Mouse (Mus musculus) stomach, embryonic 15.5 days (tissue): ENCODE measurements at regions not wholly inside any gene's neighbourhood (a gene's known extent, or its start where the extent isn't known, plus 50 kb on each side); places are given as distances from the start of the nearest gene placed in this dataset.

Experiments used
- ATAC-seq: fragments of 200-750 bp; cut with Nextera tagmentation; 2 replicates; pipeline ENCODE4 v1.8.0; 2017; ENCODE audit warnings: low read depth, moderate number of reproducible peaks, moderate TSS enrichment; ENCODE audit not compliant: insufficient read depth, low FRiP score
- H3K27ac ChIP-seq: fragments of 300-500 bp; sonication (generic); 2 replicates; pipeline ENCODE4 v1.5.1; 2015; ENCODE audit warnings: mild to moderate bottlenecking, inconsistent platforms
- H3K27me3 ChIP-seq: fragments of 300-500 bp; sonication (generic); replicated peaks from 2 replicates; pipeline ENCODE4 v1.6.1; 2015; ENCODE audit warnings: inconsistent platforms
- H3K36me3 ChIP-seq: fragments of 300-500 bp; sonication (generic); 2 replicates; pipeline ENCODE4 v1.6.1; 2015; ENCODE audit warnings: inconsistent platforms
- H3K4me1 ChIP-seq: fragments of 300-500 bp; sonication (generic); 2 replicates; pipeline ENCODE4 v1.6.1; 2015; ENCODE audit warnings: inconsistent platforms
- H3K4me2 ChIP-seq: fragments of 300-500 bp; sonication (generic); 2 replicates; pipeline ENCODE4 v1.6.1; 2015; ENCODE audit warnings: mild to moderate bottlenecking, inconsistent platforms
- H3K4me3 ChIP-seq: fragments of 300-500 bp; sonication (generic); replicated peaks from 2 replicates; pipeline ENCODE4 v1.5.1; 2015; ENCODE audit warnings: inconsistent platforms
- H3K9ac ChIP-seq: fragments of 300-500 bp; sonication (generic); 2 replicates; pipeline ENCODE4 v1.6.1; 2015; ENCODE audit warnings: inconsistent platforms
- H3K9me3 ChIP-seq: fragments of 300-500 bp; sonication (generic); 2 replicates; pipeline ENCODE4 v1.6.1; 2016; ENCODE audit warnings: inconsistent platforms
- WGBS: fragments of 180-500 bp; shearing (Covaris S2); methylation state at CpG from one replicate; pipeline ENCODE4 v1.1.7; 2015; 5-methylcytosine and 5-hydroxymethylcytosine counted together

DNA sequence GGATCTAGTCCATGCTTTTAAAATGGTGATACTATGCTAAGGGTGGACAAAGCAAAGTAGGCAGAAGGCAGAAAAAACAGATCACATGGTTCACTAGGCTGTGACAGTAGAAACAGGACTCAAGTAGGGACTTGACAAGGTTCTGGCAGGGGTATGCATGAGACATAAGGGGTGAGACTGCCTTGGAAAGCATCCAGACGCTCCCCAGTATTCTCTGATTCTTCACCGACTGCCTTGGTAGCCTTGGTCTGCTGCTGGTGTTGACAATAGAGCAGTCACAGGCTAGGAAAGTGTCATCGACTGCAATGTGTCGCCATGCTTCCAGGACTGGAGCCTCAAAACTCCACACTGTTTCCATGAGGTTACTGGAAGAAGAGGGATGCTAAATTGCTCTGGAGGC lies 278.1 kb upstream of the Impad1 start:
- Histone ChIP-seq H3K4me3 (no peak overlapping the region), H3K36me3 (no peaks in the 10 kb centered on the region), H3K9ac (no peak overlapping the region), H3K27me3 (no peaks in the 10 kb centered on the region), H3K4me2 (no peak overlapping the region), H3K9me3 (no peaks in the 10 kb centered on the region), H3K27ac (no peak overlapping the region), H3K4me1 (no peaks in the 10 kb centered on the region)
- no peak for ATAC-seq
- 86% methylated on average over 4 of the region's 4 CpGs for WGBS

DNA sequence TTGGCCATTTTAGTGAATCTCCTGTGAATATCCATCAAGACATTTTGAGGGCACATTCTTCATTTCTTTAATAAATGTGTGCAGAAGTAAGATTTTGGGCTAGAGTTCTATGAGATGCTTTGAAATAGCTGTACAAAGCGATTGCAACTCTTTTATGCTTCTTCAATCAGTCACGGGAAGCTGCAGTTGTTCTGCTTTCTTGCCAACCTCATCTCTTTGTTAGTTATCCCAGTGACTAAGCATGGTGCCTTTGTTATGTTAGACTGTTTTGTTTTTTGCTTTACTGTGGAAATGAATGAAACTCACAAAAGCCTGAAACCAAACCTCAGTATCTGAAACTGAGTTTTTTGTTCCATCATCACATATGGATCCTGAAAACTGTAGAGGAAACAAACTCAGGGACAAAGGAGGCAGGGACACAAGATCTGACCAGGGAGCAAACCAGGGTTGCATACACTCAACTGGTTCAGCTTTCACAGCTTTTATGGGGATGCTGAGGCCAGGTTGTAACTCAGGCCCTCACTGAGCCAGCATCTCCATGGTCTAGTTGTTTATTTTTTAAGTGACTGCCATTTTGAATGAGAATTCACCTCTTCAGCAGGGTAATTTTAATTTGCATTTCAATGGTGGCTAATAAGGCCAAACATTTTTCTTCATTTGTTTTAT lies 266.3 kb upstream of the Impad1 start:
- H3K9me3 ChIP-seq: no peaks in the 10 kb centered on the region
- H3K9ac ChIP-seq: no peak overlapping the region
- no peak for ATAC-seq
- H3K27ac ChIP-seq: no peak overlapping the region
- H3K27me3 ChIP-seq: no peaks in the 10 kb centered on the region
- WGBS: 77% methylated on average over 2 of the region's 2 CpGs
- no peaks in the 10 kb centered on the region for H3K36me3 ChIP-seq
- no peak overlapping the region for H3K4me2 ChIP-seq
- H3K4me3 ChIP-seq: no peak overlapping the region
- H3K4me1 ChIP-seq: no peaks in the 10 kb centered on the region

DNA sequence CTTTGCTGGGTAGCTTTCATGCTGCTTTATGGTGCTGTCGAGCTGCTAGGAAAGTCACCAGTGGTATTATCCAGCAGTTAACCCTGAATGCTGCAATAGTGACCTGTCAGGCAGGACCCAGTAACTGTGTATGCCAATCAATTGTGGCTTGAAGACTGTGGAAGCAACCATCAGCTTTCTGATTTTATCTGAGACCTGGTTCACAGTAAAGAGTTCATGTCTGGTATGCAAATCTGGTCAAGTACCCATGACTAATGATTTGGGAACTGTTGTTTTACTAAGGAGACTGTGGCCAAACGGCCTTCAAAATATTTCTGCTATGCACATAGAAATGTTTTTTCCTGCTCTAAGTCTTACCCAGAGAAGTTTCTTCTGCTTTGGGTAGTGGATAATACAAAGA lies 236.8 kb upstream of the Impad1 start:
- Histone ChIP-seq H3K27ac (no peak overlapping the region), H3K9ac (no peak overlapping the region), H3K4me1 (no peaks in the 10 kb centered on the region), H3K36me3 (no peaks in the 10 kb centered on the region), H3K4me3 (no peak overlapping the region), H3K27me3 (no peaks in the 10 kb centered on the region), H3K9me3 (no peaks in the 10 kb centered on the region), H3K4me2 (no peak overlapping the region)
- 41% methylated on average over 2 of the region's 2 CpGs for WGBS
- ATAC-seq: no peak

DNA sequence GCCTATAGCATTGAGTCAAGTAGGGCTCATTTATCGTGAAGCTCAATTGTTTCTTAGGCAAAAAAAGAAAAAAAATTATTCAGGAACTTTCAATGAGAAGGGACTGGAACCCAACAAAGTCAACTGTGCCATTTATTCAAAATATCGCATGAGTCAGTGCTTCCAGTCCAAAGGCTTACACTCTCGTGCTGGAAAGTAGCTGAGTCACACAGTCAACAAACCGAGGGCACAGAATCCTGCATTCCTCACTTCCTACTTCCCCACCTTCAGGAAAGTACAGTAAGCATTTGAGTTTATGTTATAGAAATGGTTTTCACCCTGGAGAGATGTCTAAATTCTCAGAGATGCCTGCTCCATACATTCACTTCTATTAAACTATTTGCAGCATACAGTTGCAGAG lies 194.3 kb upstream of the Impad1 start:
- Histone ChIP-seq H3K4me2 (no peak overlapping the region), H3K27ac (no peak overlapping the region), H3K9ac (no peak overlapping the region), H3K27me3 (no peaks in the 10 kb centered on the region), H3K4me3 (no peak overlapping the region), H3K9me3 (no peaks in the 10 kb centered on the region), H3K4me1 (no peaks in the 10 kb centered on the region), H3K36me3 (no peaks in the 10 kb centered on the region)
- 53% methylated on average over 4 of the region's 4 CpGs for WGBS
- 0 out of 2 replicates have a peak, but pooled peaks have one; percentile 50 for ATAC-seq

DNA sequence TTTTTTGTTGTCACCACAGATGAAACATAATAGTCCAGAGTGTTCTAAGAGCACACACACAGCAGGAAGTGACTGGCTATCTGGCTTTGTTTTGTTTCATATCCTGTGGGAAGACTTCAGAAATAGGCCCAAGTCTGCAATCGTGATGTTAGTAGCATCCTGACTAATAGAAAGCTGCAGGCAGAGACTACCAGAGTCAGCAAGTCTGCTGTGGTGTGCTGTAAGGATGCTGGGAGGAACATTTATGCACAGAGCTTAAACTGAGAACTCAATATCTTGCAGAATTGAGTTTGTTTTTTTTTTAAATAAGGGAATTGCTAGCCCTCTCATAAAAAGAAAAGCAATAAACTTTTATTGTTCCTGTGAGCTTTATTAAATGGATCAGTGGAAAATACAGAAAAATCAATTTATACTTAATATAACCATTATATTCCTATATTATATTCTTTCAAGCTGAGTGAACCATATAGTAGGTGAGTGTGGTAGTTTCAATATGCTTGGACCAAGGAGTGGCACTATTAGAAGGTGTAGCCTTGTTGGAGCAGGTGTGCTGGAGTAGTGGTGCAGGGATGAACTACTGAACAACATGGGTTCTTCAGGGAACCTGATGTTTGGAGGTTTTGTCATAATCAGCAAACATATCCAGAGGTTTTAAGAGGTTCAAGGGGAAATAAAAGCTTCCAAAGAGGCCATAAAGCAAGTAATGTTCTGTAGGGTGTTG lies 190.5 kb upstream of the Impad1 start:
- Histone ChIP-seq H3K4me2 (no peak overlapping the region), H3K9me3 (no peaks in the 10 kb centered on the region), H3K4me1 (no peaks in the 10 kb centered on the region), H3K4me3 (no peak overlapping the region), H3K9ac (no peak overlapping the region), H3K27ac (no peak overlapping the region), H3K27me3 (no peaks in the 10 kb centered on the region), H3K36me3 (no peaks in the 10 kb centered on the region)
- ATAC-seq: no peak
- 60% methylated on average over 1 of the region's 1 CpGs for WGBS

DNA sequence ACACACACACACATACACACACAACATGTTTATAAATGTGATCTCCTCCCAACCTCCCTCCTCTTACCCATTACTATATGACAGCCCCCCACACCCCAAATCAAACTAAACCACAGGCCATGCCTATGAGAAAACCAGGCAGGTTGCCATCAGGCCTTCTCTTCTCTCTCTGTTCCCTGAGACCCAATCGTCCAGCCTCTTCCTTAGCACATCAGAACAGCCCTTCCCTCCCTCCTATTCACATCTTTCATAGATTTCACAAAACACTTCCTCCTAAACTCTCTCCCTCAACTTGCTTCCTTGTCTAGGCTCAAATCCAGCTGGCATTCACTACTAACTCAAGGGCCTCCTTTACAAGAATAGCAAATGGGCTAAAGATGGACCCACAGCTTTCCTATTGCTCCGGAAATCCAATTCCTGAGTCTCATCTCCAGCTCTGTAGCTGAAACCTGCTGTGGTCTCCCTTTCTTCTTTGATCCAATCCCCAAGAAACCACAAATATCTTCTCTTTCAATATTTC lies 178.7 kb upstream of the Impad1 start:
- Histone ChIP-seq H3K27me3 (no peaks in the 10 kb centered on the region), H3K9me3 (no peaks in the 10 kb centered on the region), H3K4me1 (no peaks in the 10 kb centered on the region), H3K9ac (no peak overlapping the region), H3K4me2 (no peak overlapping the region), H3K36me3 (no peaks in the 10 kb centered on the region), H3K4me3 (no peak overlapping the region), H3K27ac (no peak overlapping the region)
- 55% methylated on average over 2 of the region's 2 CpGs for WGBS
- no peak for ATAC-seq

DNA sequence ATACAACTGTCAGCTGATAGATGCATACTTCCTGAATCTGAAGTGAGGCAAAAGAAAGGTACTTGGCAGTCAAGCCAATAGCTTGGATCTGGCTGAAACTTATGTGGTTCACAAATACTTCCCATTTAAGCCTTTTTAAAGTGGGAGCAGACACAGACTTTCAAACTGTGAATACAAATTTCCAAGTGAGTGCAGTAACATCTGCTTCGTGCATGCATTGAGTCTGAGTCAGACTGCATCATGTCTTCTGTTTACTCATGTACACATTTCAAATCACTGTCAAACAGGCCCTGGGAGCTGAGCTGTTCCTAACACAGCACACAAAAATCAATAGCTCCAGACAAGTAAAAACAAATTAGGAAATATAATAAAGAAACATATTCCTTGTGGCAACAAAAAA lies 155.8 kb upstream of the Impad1 start:
- Histone ChIP-seq H3K9ac (no peak overlapping the region), H3K4me1 (no peaks in the 10 kb centered on the region), H3K4me3 (no peak overlapping the region), H3K27ac (no peak overlapping the region), H3K36me3 (no peaks in the 10 kb centered on the region), H3K4me2 (no peak overlapping the region), H3K27me3 (no peaks in the 10 kb centered on the region), H3K9me3 (no peaks in the 10 kb centered on the region)
- no peak for ATAC-seq
- 25% methylated on average over 1 of the region's 1 CpGs for WGBS

DNA sequence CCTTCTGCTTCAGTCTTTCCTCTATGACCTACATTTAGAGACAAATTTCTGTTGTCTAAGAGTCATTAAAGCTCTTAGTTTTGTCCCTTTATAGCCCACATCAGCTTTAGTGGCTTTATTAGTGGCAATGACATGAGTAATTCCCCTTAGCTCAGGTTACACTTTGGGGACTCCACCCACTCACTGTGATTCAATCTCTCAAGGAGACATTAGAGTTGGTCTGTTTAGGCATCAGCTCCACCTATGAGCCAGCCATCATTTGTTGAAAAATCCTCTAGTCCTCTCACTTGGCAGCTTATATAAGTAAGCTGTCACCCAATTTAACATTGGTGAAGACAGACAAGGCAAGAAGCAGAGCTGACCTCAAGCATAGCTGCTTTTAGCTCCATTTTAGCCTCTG lies 151.3 kb upstream of the Impad1 start:
- no peak overlapping the region for H3K9ac ChIP-seq
- no peak for ATAC-seq
- H3K4me2 ChIP-seq: no peak overlapping the region
- H3K27ac ChIP-seq: no peak overlapping the region
- no peaks in the 10 kb centered on the region for H3K36me3 ChIP-seq
- H3K9me3 ChIP-seq: no peaks in the 10 kb centered on the region
- no peak overlapping the region for H3K4me3 ChIP-seq
- H3K27me3 ChIP-seq: no peaks in the 10 kb centered on the region
- no peaks in the 10 kb centered on the region for H3K4me1 ChIP-seq

DNA sequence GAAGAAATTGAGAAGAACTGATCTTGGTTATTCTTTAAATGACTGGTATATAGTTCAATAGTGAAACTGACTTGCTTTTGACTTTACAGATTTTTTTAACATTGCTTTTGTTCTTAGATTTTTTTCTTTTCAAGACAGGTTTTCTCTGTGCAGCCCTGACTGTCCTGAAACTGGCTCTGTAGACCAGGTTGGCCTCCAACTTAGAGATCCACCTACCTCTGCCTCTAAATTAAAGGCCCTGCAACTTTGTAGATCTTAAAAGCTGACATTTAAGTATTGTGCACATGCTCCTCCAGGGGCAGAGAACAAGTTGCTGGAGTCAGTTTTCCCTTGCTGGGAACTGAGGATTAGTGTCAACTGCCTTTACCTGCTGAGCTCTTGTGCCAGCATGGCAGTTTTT lies 132.6 kb upstream of the Impad1 start:
- H3K27me3 ChIP-seq: no peaks in the 10 kb centered on the region
- no peak overlapping the region for H3K4me2 ChIP-seq
- H3K36me3 ChIP-seq: no peaks in the 10 kb centered on the region
- no peak overlapping the region for H3K4me3 ChIP-seq
- H3K9ac ChIP-seq: no peak overlapping the region
- no peaks in the 10 kb centered on the region for H3K9me3 ChIP-seq
- ATAC-seq: no peak
- H3K4me1 ChIP-seq: no peaks in the 10 kb centered on the region
- H3K27ac ChIP-seq: no peak overlapping the region

DNA sequence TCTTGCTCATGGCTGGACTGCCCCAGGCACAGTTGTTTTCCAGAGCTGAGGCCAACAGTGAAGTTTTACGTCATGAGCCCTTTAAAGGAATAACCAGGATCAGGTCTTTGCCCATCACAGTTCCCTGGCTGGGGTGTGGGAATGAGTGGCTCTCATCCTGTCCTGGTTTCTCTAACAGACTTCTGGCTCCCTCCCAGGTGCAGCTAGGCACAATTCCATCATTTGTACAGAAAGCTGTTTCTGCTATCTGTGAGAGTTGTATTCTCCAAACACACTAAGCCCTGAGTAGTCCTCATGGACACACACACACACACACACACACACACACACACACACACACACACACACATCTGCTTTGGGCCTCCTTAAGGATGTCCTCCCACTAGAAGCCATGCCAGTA lies 127.1 kb upstream of the Impad1 start:
- no peaks in the 10 kb centered on the region for H3K27me3 ChIP-seq
- H3K4me3 ChIP-seq: no peak overlapping the region
- no peaks in the 10 kb centered on the region for H3K4me1 ChIP-seq
- 90% methylated on average over 1 of the region's 1 CpGs for WGBS
- H3K9me3 ChIP-seq: no peaks in the 10 kb centered on the region
- H3K9ac ChIP-seq: no peak overlapping the region
- no peaks in the 10 kb centered on the region for H3K36me3 ChIP-seq
- no peak overlapping the region for H3K4me2 ChIP-seq
- ATAC-seq: no peak
- H3K27ac ChIP-seq: no peak overlapping the region

DNA sequence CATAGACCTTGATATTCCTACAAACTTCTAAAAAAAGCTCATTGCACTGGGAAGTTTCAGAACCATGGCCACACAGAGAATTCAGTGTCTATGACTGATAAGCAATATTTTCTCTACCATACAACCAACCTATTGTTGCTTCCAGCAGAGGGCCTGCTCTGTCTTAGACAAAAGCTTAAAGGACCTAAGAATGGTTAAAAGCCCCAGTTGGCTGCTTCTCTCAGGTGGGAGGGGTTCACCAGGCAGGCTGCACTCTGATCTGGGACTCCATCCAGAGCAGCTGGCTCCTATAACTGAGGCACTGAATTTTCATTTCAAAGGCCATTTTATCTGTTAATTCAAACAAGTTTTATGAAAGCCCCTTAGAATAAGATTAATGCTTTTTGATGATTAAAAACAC lies 82.1 kb upstream of the Impad1 start:
- no peaks in the 10 kb centered on the region for H3K4me1 ChIP-seq
- no peaks in the 10 kb centered on the region for H3K36me3 ChIP-seq
- no peak overlapping the region for H3K9ac ChIP-seq
- ATAC-seq: no peak
- H3K27me3 ChIP-seq: no peaks in the 10 kb centered on the region
- no peaks in the 10 kb centered on the region for H3K9me3 ChIP-seq
- no peak overlapping the region for H3K27ac ChIP-seq
- H3K4me3 ChIP-seq: no peak overlapping the region
- no peak overlapping the region for H3K4me2 ChIP-seq

DNA sequence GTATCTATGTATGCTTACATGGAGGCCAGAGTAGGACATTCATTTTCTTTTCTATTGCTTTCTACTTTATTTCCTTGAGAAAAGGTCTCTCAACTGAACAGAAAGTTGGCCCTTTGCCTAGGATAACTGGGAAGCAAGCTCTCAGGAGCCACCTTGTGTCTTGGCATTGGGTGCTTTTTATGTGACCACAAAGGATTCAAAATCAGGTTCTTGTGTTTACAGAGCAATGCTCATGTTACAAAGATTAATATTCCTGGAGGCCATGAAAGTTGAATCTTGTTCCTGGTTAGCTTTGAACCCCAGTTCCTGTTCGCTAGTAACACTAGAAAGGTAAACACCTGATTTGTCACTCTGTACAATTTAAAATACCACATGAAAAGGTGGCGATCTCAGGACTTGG lies 65.2 kb upstream of the Impad1 start:
- no peak for ATAC-seq
- Histone ChIP-seq H3K4me1 (no peaks in the 10 kb centered on the region), H3K9ac (no peak overlapping the region), H3K27ac (no peak overlapping the region), H3K4me3 (no peak overlapping the region), H3K9me3 (no peaks in the 10 kb centered on the region), H3K36me3 (no peaks in the 10 kb centered on the region), H3K27me3 (no peaks in the 10 kb centered on the region), H3K4me2 (no peak overlapping the region)
- WGBS: 69% methylated on average over 2 of the region's 2 CpGs
